Mouse (Mus musculus) neural tube, embryonic 10.5 days (tissue): ENCODE measurements at regions not wholly inside any gene's neighbourhood (a gene's known extent, or its start where the extent isn't known, plus 50 kb on each side); places are given as distances from the start of the nearest gene placed in this dataset.

Source experiments
- DNase-seq: peaks from one replicate; pipeline ENCODE4 v3.0.0-alpha.2; 2017; ENCODE audit warnings: low spot score; ENCODE audit errors: extremely low spot score

DNA sequence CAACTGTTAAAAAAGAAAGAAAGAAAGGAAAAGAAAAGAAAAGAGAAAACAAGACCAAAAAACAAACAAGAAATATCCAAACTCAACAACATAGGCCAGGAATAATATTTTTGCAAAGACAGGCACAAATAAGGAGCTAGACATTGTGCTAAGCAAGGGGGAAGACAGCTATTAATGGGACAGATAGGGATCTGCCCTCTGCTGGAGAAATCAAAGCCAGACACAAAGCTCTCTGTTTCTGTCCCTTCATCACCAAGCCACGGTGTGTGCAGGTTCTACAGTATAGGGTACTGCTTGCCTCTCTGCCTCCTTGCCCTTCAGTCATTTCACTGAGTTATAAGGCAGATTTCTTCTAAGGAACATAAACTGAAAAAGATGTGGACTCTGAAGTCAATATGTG lies 57.8 kb upstream of the Chchd3 start:
- DNase-seq = no peak

DNA sequence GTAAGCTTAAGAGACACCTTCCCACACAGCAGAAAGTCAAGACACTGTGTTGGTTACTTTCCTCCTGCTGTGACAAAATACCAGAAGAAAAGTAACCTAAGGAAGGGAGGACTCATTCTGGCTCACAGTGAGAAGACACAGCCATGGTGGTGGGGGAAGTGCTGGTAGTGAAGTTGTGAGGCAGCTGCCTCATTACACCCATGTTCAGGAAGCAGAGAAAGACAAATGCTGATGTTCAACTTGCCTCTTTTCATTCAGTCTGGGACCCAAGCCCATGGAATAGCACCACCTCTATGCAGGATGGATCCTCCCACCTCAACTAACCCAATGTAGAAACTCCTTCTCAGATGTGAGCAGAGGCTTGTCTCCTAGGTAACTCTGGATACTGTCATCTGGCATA lies 60.5 kb upstream of the Chchd3 start:
- no peak for DNase-seq

DNA sequence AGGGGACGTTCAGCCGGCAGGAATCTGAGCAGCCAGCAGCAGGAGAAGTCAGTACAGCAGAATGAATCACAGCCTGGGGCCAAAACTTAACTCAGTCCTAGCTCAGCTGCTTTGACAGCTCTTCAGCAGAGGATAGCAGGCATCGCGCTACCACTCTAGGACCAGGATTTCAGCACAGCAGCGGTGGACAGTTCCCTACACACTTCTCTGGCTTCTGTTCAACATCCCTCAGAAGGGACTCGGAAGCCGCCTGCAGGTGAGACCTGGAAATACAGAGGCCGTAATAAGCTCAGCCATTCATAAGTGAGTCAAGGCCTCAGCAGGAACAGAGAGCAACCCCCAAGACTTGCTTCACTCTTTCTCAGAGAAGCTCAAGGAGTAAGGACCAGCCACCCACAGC lies 66.5 kb upstream of the Chchd3 start:
- DNase-seq = peak; percentile 77

DNA sequence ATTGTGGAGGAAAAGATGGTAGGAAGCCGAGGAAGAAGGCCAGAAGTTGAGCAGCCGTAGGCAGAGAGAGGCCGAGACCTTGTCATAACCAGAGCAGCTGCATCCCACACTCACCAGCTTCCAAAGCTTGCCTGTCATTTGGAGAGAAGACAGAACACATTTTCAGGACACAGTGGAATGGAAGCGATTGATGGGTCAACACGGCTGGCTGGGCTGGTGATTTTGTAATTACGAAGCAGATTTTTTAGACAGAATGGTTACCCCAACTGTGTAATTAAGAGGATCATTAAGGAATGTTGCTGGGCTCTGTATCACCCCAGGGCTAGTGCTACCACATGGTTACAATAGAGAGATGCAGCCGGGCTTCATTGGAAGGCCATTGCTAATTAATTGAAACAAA lies 76.8 kb upstream of the Chchd3 start:
- DNase-seq = no peak

DNA sequence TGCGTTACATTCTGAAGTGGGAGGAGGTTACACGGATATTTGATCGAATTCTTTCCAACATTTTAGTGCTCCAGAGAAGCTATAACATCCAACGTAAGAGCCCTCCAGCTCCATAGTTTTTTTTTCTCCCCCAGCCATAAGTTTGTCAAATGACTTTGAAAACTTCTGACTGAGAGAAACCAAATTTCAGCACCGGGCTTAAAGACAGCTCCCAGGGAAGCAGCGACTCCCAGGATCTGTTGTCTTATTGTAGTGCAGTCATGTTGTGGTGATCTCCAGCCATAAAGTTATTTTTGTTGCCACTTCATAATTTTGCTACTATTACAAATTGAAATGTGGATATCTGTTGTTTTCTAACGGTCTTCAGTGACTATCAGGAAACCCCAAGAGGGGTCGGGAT lies 77.8 kb upstream of the Chchd3 start:
- DNase-seq = peak; percentile 43

DNA sequence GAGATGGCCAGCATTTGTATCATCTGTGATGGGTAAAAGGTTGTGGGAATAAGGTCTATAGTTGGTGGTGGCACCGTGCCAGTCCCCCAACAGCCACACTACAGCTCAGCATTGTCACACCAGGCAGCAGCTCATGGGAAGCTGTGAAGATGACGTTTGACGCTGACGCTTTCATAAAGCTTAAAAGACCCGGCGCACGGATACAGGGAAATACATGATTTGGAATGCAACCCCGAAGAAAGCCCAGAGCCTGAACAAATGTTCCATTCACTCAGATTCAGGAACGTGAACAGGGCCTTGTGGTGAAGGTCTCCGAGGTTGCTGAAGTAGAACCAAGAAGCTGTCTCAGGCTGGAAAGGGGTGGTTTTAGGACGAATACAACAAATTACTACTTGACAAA lies 82.4 kb upstream of the Exoc4 start:
- no peak for DNase-seq

DNA sequence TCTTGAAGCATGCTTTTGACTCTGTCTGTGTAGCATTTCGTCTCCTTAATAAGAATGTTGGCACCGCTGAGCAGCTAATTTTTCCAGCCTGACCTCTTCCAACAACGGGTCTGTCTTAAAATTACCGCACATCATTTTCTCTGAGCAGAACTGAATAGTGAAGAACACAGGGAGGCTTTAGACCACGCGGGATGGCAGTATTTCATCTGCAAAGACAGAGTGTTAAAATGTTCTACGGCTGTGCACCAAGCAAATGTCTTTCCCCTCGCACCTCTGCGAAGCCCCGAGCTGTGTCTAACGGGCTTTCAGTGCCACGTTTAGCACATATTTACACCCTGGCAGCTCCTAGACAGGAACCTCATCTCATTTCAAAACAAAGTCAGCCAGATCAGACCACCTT lies 75.3 kb upstream of the Exoc4 start:
- no peak for DNase-seq

DNA sequence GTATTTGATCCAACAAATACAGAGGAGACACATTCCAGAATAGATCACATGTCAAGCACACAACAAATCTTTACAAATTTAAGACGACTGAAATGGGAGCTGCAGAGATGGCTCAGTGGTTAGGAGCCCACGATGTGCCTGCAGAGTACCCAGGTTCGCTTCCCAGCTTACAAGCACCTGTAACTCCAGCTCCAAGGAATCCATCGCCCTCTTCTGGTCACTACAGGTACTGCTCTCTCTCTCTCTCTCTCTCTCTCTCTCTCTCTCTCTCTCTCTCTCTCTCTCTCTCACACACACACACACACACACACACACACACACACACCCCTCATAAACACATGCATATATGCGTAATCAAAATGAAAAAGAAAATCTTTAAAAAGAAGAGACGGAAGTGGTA lies 74.3 kb upstream of the Exoc4 start:
- no peak for DNase-seq

DNA sequence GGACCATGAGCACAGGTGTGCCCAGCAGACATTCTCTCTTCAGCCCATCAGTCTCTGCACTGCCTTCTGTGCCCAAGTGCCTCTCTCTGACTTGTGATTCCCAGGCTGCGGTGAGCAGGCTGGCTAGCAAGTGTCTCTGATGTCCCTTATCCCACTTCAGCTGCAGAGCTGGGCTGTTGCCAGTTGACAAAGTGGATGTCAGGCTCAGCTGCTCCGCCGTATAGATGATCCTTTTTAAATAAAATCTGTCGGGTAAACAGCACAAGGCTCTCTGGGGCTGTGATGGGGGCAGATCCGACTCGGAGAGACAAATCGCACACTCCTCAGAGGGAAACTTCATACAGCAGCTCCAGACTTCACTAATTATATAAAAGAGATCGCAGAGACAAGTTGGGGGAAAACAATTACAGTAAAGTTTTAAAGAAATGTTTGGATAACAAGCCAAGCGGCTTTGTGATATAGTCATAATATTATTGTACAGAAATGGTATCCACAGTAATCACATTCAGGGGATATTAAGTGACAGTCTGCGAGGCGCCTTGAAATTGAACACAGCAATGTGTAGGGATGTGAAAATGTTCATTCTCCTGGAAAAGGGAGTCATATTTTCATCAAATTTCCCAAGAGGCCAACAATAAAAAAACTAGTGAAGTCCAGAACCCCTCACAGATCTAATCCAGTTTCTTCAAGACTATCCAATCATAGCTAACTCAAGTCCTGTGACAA lies 59.2 kb upstream of the Exoc4 start:
- no peak for DNase-seq

DNA sequence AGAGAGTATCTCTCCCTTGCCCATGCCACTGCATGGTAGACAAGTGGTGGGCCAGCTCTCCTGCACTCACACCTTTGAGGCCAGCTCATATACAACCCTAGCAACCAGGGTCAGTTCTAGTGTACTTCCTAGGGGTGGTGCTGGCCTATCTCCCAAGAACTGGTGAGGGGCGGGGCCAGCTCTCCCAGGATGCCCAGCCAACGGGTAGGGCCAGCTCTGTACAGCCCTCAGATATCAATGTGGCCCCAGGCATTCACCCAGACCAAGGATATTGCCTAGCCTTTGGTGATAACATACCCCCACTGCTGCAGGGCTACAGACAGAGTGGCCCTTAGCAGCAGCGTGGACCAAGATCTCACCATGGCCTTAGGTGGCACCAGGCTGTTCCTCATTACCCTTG lies 55.1 kb upstream of the Exoc4 start:
- DNase-seq = no peak
